Mouse (Mus musculus): ENCODE data around the gene Pias1.

Gene Pias1

DNA sequence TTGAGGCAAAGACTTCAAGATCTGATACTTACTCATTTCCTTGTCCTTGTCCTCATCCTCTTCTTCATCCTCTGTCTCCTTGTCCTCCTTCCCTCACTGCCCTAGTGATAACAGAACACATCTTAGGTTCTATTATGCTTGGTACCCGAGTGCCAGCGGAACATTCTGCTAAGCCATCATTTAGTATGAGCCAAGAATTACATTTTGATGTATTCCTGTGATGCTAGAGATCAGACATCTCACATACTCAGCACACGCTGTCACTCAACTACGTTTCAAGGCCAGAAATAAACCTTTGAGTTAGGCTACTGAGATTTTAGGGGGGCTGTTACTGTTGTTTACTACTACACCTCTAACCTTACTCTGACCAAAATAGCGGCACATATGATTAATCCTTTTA lies at the start of gene Pias1:
TSS of gene Pias1 (minus strand) at position 101 of the 400 bp plus-strand sequence.
- DNase-seq (ENCODE audit: low spot score), result no peak

DNA sequence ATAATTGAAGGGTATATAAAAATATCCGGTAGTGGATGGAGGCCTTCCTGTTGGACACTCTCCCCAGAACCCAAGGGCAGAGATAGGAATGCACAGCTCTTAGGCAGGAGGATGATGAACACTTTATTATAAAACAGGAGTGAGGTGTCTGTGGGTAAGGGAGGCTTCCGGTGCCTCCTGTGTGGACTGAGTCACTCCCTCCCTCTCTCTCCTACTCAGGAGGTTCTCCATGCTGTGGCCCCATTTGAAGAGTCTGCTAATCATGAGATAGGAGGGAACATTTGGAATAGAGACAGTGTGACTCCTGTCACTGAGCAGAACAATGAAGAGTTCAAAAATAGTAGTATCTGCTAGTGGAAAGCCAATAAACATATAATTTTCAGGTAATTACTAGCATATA lies 47.7 kb upstream of the Pias1 start:
- DNase-seq (ENCODE audit: low spot score), result no peak

DNA sequence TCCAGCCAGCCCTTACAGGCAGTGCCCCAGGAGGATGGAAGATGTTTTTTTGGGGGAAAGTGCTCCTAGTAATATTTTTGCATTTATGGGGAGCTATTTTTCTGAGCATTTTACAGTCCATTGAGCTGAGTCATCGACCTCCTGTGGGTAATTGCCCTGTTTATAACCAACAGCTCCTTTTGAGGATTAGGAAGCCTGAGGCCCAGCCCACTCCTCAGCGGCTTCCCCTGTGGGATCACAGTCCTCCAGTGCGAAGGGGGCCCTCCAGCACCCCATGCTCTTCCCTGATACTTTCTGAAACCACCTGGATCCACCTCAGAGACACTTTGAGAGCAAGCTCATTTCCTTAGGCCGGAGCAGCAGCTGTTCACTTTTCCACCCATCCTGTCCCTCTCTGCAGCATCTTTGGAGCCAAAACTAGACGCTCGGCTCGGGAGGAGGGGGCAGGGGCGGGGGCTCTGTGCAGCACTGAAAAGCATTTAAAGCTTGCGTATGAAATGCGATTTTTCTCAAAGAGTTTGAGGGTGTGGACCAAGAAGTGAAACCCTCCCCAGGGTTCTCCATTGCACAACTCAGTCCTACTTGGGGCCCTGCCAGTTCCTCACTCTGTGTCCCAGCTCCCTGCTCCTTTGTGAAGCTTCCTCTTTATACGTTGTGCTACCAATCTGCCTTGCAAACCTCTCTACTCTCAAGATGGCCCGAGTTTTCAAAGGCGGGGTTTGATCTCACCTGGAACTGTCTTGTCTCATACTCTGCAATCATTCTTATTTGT lies 43.5 kb upstream of the Pias1 start:
- peak; percentile 56 for DNase-seq (ENCODE audit: low spot score)

DNA sequence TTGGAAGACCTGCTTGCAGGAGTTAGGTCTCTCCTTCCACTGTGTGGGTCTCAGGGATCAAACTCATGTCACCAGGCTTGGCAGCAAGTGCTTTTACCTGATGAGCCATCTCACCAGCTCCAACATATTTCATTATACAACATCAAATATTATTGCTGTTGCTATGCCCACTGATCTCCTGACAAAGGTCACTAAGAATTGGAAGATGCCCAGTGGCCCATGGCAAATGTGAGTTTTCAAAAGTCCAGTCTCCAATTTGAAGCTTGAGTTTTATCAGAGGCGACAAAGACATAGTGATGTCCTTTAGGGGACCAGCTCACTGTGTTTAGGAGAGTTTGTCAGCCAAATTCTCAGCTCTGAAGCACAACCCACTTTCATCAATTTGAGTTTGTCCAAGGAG lies 34.8 kb upstream of the Pias1 start:
- no peak for DNase-seq (ENCODE audit: low spot score)

DNA sequence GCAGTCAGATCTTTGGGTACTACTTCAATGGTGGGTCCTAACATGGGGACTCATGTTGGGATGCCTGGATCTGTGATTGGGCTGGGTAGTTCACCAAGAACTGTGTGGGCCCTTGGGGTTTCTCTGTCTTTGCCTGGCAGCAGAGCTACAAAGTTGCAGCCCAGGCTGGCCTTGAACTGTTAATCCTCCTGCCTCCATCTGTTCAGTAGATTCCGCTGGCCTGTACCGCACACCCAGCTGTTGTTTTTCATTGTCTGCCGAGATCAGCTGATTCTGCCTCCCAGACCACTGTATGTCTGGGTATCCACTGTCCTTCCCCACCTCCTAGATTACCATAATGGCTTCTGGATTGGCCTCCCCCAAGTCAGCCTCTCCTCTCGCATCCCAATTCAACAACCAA lies 19.6 kb upstream of the Pias1 start:
- no peak for DNase-seq (ENCODE audit: low spot score)

DNA sequence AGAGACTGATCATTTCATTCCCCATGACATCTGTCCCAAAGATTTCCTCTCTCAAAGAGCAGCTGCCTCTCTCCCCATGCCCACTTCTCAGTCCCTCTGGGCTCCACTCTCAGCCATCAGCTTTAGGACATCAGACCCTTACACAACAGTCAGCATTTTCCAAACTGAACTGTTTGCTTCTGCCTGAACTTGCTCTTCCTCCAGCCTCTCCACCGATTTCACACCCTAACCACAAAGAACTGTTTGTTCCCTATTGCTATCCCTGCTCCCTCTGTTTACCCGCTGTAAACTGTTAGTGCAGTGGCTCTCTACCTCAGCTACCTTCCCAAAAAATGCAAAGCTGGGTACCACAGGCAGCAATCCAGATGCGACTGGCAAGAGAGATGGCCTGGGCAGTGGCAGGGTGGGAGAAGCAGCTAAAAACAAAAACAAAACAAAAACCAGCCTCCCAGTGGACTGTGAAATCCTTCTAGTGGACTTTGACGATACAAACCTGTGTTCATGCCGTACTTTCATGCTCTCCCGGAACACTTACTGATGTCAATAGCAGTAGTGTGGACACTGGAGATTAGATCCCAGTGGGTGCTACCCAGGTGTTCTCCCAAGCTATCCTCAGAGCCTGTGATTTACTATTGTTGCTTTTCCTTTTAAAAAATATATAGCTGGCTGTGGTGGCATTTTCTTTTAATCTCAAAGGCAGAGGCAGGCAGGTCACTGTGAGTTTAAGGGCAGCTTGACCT lies 18.5 kb upstream of the Pias1 start:
- no peak for DNase-seq (ENCODE audit: low spot score)

DNA sequence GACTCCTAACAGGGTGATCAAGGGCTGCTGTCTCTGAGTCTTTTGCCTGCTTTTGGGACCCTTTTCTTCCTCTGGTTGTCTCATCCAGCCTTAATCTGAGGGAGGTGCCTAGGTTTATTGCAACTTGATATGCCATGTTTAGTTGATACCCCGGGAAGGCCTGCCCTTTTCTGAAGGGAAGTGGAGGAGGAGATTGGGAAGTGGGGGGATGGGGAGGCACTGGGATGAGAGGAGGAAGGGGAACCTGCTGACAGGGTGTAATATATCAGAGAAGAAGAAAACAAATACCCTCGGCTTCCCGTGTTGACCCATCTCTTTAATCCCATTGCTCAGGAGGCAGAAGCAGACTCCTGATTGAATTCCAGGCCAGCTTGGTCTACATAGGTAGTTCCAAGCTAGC lies 10.8 kb upstream of the Pias1 start:
- DNase-seq (ENCODE audit: low spot score), result no peak

DNA sequence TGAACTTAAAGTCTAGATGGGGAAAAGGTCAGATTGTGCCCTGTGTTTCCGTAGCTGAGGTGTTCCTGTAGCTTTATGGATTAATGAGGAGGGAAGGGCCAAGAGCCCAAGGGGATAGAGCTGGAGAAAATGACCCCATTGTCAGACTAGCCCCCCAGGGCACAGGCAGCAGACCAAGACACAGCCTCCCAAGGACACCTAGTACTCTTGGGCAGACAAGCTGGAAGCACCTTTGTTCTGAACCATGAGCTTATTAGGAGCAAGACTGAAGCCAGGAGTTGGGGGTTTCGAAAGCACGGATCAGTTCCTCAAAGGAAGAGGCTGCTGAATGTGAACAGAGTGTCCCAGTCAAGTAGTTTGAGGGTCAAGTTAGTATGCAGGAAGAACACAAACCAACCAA lies 9.9 kb upstream of the Pias1 start:
- DNase-seq (ENCODE audit: low spot score), result no peak

DNA sequence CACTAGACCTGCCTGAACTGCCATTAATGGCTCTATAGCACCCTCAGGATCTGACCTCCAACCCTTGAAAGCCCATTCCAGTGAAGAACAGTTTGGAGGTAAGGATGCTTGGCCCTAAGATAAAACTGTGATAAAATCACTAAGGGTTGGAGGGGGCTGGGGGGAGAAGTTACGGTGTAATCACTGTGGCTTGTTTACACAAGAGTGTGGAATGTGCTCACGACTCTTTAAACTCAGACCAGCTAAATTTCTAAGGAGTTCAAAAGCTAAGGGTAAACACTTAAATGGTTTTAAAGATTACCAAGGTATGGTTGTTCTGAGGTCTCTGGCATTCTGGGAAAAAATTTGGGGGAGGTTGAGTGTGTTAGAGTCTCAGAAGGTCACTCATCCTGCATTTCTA lies 7.5 kb upstream of the Pias1 start:
- DNase-seq (ENCODE audit: low spot score), result no peak

DNA sequence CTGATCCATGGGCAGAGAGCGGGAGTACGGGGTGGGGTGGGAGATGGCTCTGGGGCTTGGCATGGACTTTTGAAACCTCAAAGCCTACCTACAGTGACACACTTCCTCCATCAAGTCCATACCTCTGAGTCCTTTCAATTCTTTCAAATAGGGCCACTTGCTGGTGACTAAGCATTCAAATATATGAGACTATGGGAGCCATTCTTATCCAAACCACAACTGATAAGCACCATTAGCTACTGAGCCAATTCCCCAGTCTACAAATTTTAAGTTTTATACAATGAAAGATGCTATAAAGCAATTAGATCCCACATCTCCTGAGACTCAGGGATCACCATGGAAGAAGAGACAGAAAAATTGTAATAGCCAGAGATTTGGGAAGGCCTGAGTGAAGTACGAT lies 2.4 kb upstream of the Pias1 start:
- no peak for DNase-seq (ENCODE audit: low spot score)

DNA sequence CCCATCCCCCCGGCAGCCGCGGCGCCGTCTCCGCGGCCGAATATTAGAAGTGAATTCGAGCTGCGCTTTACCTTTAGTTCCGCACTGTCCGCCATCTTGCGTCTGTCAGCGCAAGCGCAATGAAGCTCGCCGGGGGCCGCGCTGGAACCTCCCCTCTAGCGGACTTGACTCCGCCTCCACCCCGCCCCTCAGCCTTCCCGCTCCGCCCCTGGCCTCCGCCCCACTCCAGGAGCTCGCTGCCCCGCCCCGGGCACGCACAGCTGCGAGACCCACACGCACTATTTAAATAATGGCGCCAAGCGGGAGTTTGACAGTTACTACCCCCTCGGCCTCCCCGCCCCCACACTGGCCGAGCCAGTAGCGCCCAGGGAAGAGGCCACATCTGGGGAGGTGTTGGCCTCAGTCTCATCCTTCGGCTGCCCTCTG lies 6.9 kb downstream of the Pias1 start:
- peak; percentile 99 for DNase-seq (ENCODE audit: low spot score)

DNA sequence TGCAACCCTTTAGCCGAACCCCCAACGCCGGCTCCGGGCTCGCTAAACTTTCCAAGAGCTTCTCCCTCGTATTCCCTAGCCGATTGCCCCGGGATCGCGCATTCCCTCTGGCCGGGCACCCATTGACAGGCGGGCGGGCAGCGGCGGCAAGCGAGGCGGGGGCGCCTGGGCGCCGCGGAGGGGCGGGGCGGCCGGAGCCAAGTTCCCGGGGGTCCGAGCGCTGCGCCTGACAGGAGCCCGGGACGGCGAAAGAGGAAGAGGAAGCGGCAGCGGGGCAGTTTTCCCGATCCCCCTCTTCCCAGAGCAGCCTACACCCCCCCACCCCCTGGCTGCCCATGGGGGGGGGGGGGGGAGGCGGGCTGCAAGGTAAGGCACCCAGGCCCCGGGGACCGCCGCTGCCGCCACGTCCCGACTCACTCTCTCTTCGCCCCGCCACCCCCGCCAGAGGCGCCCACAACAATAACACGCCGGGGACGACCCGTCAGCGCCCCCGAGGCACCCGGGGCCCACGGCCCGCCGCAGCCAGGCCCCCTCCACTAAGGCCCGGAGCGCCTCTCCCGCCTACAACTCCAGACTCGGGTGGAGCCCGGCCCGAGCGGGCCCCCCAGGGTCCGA lies 7.5 kb downstream of the Pias1 start:
- peak; percentile 48 for DNase-seq (ENCODE audit: low spot score)

DNA sequence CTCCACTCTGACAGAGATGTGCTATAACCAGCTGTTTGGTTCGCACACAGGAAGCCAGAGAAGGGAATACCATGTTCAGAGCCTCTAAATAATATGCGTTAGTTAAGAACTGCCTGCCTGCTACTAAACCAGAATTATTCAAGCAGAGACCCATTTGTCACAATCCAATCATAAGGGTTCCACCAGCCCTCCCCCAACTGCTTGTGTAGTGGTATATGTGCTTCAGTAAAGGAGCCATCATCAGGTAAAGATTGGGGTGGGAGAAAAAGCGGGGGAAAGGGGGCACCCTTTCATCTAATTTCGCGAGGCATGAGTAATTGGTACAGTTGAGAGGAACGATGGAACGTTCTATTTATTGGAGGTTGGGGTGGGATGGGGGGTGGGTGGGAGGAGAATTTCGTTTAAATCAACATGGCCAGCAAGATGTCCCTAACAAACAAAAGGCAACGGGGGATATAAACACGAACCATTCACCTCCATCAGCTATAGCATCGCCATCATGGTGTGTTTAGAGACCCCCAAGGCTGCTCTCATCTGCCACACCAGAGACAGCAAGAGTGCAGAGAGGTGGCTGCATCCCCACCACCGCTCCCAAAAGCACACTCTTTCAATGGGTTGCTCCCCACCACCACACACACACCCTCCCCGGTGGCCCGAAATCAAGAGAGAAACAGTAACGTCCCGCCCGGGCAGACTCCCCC lies 8.1 kb downstream of the Pias1 start:
- DNase-seq (ENCODE audit: low spot score), result no peak

DNA sequence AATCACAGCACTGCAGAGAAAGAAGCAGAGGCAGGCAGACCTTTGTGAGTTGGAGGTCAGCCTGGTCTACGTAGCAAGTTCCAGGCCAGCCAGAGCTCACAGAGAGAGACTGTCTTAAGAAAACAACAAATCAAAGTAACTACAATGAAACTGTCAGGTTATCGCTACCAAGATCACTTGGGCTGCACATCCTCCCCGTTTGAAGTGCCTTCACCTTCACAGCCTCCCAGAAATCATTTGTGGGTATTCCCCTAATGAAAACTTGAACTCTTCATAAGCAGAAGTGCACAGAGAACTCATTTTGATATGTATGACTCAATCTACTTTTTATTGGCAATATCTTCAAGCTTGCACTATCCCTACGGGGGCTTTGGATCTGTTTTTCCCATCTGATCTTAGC lies 10.6 kb downstream of the Pias1 start:
- DNase-seq (ENCODE audit: low spot score), result no peak

DNA sequence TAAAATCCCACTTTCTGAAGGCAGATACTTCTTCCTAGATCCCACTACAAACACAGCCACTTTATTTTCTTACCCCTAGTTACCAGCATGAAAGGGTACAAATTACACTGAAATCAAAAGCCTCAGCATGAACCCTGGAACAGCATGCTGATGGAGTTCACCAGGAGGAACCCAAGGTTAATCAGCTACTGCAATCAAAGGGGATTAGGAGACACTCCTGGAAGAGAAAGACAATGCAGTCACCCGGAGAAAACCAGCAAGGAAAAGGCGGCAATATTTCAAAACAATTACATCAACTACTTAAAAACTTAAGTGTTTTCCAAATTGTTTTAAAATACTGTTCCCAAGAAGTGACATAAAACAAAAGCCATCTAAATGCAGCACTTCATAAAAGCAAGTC lies 11.9 kb downstream of the Pias1 start:
- no peak for DNase-seq (ENCODE audit: low spot score)

DNA sequence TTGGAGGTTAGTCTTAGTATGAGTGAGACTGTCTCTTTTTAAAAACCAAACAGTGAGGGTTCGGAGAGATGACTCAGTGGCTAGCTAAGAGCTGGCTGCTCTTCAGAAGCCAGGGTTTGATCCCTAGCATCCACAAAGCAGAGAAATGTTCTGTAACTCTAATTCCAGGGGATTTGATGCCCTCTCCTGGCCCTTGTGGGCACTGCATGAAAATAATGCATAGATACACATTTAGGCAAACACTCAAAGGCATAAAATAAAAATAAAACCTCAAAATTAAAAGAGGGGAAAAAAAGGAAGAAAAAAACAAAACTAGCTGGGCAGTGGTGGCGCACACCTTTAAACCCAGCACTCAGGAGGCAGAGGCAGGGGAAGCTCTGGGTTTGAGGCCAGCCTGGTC lies 13.3 kb downstream of the Pias1 start:
- DNase-seq (ENCODE audit: low spot score), result no peak

DNA sequence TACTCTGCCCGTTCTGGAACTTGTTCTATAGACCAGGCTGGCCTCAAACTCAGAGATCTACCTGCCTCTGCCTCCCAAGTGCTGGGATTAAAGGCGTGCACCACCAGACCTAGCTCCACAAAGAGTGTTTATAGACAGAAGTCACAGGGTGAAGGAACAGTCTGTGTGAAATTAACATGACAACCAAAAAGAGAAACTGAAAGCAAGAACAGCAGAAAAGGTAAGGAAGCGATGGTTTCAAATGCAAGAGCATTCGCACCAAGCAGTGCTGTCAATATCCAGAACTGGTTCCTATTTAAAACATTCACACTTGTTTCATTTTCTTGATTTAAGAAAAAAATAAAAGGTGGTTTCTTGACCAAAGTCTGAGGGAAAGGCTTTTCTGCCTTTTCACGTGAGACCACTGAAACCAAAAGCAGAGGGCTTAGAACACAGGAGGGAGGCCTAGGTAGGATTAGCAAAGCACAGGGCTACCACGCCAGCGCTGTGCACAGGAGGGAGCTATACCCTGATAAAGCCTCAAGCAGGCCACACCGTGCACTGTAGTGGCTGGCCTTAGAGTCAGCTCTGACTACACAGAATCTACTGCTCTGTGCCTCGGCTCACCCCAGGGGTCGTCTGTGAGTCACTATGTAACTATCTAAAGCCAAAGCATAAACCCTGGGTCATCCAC lies 15.5 kb downstream of the Pias1 start:
- peak; percentile 30 for DNase-seq (ENCODE audit: low spot score)

DNA sequence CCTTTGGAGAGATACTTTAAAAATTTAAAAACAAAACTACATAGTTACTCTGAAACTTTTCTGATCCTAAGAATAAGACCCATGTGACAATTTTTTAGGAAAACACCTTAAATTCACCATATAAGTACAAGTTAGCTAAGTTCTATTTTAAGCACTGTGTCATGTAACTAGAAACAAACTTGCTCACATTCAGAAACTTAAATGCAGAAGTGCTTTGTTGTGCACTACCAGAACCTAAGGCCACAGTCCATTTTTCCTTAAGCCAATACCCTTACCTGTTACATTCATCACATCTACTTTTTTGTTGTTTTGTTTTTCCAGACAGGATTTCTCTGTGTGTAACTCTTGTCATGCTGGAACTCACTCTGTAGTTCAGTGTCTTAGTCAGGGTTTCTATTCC lies 17.4 kb downstream of the Pias1 start:
- no peak for DNase-seq (ENCODE audit: low spot score)

DNA sequence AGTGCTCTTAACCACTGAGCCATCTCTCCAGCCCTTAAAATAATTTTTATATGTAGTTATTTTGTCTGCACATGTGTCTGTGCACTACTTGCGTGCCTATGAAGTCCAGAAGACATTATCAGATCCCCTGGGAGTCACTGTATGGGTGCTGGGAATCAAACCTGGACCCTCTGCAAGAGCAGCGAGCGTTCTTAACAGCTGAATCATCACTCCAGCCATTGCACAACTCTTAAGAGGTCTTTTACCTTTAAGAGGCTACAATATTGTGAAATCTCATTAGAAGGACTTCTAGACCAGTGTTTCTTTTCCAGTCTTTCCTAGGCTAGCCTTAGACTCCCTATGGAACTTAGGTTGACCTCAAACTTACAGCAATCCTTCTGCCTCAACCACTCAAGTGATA lies 21.7 kb downstream of the Pias1 start:
- DNase-seq (ENCODE audit: low spot score), result no peak

DNA sequence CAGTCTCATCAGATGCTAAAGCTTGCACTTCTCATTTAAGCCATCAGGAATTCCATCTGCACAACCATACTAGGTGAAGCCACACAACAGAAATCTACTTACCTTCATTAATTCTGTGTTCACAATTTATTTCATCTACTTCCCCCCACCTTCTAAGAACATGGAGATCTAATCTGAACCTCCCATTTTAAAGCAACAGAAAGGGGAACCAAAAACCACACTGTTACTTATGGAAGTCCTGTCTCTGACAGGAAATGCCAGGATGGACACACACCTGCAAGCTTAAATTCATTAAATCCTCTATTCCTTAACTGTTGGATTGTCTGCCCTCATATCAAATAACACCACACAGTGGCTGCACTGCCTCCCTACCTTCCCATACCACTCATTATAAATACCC lies 35.0 kb downstream of the Pias1 start:
- DNase-seq (ENCODE audit: low spot score), result no peak

DNA sequence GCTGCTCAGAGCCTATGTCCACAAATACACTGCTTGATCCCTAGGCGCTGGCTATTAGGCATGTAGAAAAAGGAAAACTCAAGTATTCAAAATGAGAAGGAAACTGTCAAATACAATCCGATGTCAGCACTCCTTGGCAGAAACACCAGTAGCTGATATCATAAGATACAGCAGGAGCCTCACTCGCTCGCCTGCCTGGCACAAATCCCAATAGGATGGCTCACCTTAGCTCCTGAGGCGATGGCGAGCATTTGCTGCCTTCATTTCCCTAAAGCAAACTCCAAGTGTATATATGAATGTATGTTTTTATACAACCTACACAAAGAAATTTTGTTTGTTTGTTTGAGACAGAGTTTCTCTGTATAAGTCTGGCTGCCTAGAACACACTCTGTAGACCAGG lies 42.4 kb downstream of the Pias1 start:
- no peak for DNase-seq (ENCODE audit: low spot score)

DNA sequence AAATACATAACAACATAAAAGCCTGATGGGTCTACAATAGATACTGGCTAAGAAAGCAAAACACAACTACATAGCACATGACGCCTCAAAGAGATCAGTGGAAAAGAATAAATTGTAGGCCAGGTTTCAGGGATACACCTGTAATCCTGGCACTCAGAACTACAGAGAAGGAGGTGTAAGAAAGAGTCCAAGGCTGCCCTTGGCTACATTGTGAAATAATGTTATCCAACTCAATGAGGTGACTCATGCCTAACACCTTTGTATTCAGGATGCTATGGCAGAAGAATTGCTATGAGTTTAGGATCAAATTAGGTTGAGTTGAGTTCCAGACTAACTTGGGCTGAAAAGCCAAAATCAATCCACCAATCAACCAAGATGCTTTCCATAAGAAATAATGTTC lies 43.7 kb downstream of the Pias1 start:
- no peak for DNase-seq (ENCODE audit: low spot score)

Data from ovary, postnatal 36 days (tissue).